Mouse (Mus musculus) ES-CJ7 (cell line): ENCODE measurements at regions not wholly inside any gene's neighbourhood (a gene's known extent, or its start where the extent isn't known, plus 50 kb on each side); places are given as distances from the start of the nearest gene placed in this dataset.

ENCODE experiments used
- DNase-seq: peaks from one replicate; pipeline ENCODE4 v3.0.0; 2011; ENCODE audit warnings: low read depth, low spot score

DNA sequence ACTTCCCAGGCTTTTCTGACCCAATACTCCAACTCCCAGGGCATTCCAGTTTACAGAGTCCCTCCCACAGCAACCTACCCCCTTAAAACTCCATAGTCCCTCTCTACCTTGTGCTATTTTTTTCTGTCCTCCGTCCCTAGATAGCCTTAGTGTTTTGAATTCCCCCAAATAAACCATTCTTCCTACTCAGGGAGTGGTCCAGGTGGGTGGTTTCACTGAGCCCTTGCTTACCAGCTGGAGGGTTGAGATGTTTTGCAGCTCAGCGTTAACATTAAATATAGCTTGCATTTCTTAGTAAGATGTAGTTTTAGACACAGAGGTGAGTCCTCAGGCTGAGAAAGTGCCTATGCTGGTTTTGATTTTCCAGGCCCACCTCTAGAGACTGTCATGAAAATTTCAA, 313.0 kb downstream of the Bmper start:
- no peak for DNase-seq

DNA sequence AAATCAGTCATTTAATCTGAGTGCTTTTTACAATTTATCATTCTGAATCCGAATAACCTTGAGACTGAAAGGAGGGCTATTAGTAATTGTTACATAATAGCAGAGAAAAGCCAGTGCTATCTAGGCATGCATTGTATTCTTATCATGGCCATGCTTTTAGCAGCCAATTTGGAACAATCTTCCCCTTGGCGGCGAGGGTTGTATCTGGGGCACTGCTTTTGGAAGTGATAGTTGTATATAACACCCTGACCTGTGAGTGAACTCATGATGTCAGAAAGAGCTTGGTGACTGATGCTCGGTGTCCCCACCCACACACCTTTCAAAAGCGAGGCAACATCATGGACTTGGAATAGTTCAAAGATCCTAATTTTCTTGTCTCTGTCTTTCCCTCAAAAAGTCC, 315.2 kb downstream of the Bmper start:
- DNase-seq: no peak

DNA sequence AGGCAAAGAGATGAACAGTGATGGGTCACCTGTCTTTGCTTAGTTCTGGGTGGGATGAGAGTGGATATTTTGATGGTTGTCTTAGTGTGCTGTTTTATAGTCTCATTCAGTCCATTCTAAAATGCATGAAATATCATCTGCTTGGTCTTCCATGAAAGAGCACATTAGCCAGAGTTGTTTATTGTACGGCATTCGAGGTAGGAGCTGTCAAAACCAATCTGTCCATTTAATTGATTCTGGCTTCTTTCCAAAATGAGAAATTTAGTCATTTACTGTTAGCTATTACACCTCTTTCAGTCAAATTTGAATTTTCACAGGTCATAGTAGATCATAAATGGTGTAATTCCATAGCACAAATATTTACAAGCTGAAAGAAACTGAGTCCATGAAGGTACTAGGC, 328.8 kb downstream of the Bmper start:
- DNase-seq: no peak

DNA sequence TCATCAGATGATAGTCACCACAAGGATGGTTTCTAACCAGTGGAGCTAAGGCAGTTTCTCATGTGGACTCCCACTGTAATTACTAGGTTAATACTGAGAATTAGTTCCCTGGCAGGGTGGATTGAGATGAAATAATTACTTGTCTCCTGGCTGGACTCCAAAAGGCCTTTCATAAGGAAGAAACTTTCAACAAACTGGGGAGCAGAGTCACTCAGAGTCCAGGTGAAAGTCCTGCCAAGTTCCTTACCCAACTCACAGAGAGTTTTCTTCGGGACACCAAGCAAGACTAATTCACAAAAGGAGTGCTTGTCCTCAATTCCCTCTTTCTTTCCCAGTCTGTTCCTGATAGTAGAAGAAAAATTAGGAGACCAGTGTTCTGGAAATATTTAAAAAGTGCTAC, 330.9 kb downstream of the Bmper start:
- no peak for DNase-seq

DNA sequence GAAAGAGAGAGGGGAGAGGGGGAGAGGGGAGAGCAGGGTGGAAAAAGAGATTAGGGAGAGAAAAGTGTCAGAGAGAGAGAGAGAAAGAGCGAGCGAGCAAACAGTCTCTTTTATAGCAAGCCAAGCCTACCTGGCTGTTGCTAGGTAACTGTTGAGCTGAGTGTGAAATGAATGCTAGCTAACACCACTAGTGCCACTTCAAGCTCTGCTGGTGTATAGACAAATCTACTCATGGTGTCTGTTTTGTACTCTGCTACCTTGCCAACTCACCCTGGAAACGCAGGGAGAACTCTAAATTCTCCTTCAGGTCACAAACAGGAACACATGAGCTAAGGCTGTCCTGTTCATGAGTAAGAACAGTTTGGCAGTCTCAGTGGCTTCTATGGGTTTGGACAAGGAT, 334.7 kb downstream of the Bmper start:
- no peak for DNase-seq

DNA sequence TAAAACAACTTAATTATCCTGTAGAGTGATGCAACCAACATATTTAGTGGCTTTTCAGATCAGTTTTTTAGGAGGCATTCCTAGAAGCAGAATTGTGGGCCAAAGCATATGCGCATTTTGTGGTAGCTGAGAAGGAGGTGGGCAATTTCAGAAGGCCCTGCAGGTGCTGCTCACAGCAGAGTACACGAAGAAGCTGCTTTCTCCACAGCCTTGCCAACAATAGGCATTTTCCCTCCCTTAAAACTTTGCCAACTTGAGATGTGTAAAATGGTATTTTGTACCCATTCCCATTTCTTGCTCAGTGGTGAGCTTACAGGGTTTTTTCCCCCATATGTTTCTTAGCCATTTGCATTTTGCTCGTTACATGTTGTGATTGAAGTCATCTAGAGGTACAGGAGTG, 339.0 kb downstream of the Bmper start:
- no peak for DNase-seq

DNA sequence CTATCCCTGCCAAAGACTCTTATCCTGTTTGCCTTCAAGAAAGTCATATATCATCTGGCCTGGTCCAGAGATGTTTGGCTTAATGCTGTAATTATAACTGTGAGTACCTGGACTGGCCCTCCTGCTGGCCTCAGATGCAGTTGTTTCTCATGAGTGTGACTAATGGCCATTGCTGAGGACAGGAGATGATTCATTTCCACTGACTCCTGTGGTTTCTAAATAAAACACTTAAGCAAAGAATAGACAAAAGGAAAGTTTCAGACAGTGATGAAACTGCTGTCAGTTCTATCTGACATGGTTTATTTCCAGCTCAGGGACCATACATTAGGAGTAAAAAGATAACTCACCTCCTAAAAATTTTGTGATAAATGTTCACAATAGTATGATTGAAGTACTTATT, 344.2 kb downstream of the Bmper start:
- no peak for DNase-seq

DNA sequence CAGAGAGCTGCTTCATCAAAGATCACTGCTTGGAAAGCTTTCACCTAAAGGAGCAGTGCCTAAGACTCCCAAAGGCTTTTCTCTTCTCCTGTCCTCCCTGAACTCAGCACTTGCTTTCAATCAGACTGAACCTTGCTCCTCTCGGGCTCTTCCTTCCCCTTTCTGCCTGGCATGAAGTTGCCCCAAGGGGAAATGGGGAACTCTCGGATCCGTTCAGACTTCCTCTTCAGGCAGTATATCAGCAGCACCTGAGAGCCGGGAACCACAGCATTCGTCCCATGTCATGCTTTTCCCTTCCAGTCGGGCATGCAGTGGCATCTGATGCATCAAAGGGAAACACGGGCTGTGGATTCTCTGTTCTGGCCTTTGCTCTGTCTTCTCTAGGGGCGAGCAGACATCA, 347.3 kb downstream of the Bmper start:
- no peak for DNase-seq

DNA sequence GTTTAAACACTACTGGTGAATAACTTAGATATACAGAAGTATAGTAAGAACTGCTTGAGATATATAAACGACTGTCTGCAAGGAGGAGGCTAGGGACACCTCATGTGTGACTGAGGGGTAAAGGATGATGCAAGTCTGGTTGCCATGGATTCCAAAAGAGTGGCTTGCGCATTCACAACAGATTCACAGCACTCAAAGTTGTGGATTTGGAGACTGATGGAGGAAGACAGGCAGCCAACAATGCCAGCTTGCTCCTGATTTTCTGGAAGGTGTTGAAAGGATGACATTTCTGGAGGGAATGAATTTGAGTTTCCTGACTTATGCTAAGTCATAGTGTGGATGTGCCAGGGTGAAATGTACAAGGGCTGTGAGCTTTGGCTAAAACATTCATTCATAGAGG, 353.4 kb downstream of the Bmper start:
- no peak for DNase-seq

DNA sequence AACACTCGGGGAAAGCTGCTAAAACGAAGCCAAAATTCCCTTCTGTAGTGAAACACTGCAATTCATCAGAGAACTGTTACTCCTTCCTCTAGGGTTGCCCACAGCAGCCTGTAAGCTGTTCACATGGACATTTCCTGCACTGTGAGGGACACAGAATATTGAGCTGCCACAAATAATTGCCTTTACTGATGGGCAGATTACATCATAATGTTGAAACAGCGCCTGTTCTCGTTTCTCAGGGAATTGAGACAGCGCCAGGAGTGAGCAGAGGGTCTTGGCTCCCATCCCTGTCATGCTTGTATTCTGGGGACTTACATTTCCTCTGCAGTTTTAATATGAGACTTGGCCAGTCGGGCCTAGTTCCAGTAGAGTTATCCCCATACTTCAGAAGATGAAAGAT, 357.3 kb downstream of the Bmper start:
- no peak for DNase-seq

DNA sequence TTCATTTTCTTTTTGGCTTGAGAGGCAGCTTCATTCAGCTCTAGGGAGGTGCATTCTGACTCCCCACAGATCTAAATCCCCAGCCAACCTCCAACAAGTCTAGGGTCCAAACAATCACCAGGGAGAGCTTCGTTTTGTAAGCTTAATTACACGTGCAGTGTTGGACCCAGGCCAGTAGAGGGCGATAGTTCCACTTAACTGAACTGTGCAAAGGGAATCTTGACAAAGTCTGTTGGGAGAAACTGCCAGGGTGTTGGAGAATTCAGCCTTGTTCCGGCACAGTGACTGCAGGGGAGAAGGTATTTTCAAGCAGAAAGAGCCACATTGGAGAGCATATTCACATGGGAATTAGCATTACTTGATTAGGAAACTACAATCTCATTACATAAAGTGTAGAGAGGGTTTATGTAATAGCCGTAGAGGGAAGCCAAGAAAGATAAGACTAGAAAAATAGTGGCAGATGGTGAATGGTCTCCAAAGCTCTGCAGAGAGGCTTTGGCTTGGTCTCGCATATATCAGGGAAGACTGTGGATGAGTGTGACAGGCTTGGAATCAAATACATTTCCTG, 358.2 kb downstream of the Bmper start:
- peak; percentile 79 for DNase-seq

DNA sequence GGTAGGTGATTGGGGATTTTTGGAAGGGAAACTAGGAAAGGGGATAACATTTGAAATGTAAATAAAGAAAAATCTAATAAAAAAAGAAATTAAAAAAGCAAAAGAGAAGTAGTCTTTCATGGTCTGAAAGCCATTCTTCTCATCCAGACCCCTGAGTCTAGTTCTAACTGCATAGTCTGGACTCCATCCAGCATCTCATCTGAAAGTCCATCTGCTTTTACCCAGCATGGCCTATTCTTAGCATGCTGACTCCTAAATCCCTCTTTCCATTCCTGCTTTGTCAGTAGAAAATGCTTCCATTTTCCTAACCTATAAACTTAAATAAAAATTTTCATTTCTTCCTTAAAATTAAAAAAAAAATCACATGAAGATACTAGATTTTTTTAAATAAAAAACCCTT, 361.7 kb downstream of the Bmper start:
- DNase-seq: no peak

DNA sequence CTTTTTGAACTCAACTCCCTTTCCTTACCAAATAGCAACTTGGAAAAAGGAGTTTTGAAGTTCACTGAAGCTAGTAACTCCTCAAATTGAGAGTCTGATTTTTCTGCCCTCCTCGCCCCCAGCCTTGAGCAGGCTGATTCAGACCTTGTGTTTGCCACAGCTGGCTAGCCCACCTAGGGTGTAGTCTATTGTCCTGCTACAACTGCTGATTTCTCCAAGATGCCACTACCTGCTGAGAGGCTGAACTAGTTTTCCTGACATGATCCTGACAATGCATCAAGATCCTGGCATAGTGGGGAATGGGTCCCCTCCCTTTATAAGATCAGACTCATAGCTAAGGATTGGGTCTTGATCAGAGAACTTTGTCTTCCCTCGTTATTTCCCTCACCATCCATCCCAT, 366.1 kb downstream of the Bmper start:
- DNase-seq: peak; percentile 64

DNA sequence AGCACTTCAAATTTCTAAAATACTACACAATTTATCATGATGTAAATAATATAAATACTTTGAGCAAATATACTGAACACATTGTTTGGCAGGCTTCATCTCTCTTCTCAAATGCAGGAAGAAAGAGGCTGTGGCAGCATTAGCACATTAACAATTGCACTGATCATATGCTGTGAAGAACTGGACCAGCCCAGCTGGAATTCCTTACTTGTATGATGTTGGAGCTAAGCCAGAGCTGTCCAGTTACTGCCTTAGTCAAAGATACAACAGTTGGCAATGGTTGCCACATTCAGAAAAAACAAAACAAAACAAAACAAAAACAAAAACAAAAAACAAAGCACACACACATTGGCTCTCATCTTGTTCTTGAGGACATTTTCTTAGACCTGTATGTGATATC, 369.0 kb downstream of the Bmper start:
- DNase-seq: no peak

DNA sequence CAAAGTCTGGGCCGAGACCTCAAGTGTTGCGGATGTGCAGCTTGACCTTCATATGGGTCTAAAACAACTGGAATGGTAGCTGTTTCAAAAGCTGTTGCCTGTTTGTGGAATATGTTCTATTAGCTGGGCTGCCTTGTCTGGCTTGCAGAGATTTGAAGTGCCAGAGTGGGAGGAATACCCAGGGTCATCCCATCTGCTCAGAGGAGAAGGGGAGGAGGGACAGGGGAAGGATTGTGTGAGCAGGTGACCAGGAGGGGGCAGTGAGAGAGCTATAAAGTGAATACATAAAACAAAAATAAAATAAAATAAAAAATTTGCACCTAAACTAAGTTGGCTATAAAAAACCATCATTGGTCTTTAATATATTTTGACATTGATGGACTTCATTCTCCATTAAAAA, 377.7 kb downstream of the Bmper start:
- no peak for DNase-seq
